Mouse (Mus musculus) heart, postnatal 4 days (tissue): ENCODE data around the gene Cdc42se1. TPM values are rescaled to one million over a fixed set of nuclear protein-coding genes. Genes with fewer than 3 reads are reported as not detected.
"Not testable (repeated sequence)": the region's sequence is repeated elsewhere in the genome, so short reads cannot be mapped to it uniquely, and the experiment has no call there.

Source experiments
- DNase-seq: peaks from one replicate; pipeline ENCODE4 v3.0.0; 2021
- total RNA-seq, 2 experiments: library from RNA; stranded (reverse); gene quantifications; 2 replicates each; pipeline ENCODE4 v1.2.3; 2021

Cdc42se1 gene
- 10 to 100 TPM; 45.2 to 45.9 TPM for total RNA-seq

DNA sequence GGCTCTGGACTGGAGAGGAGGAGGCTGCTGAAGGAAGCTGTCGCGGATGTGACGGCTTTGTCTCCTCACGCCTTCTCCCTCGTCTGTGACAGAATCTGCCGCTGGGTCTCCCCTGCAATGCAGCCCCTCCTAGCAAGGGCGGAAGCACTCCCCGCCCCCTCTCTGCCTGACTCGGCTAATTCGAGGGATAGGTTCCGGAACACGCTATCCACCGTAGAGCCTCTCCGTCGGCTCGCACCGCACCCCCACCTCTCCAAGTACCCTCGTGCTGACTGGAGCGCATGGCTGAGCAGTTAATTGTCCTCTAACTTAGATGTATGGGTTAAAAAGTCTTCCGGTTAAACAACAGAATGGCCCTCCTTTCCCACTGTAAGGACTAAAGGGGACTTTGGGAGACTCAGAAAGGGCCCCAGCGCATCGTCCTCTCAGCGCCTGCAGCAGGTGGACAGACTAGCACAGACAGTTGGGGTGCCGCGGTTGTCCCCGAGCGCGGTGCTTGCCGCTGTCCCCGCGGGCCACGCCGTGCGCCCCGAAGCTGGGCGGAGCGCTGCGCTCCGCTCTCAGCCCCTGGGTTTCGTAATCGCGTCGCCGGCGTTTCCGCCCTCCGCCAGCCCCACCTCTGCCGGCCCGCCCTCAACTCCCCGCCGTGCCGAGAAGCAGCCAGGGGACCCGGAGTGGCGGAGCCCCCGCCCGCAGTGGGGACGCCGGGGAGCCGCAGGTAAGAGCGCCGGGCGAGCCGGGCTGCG lies at the start of gene Cdc42se1:
TSS of gene Cdc42se1 (plus strand) at position 585 of the 746 bp plus-strand sequence.
- peak; percentile 88 for DNase-seq

DNA sequence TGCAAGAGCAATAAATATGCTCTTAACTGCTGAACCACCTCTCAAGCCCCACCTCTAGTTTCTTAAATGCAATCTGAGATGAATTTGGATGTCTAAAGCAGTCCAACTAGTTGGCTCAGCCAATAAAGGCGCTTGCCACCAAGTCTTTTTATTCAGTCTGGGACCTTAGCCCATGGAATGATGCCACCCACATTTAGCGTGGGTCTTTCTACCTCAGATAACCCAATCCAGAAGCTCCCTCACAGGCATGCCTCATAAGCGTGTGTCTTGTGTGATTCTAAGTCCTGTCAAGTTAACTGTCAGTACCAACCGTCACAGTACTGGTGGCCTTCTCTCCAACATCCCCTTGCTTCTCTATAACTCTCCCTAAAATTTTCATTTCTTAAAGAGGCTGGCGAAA lies 49.6 kb upstream of the Cdc42se1 start:
- no peak for DNase-seq

DNA sequence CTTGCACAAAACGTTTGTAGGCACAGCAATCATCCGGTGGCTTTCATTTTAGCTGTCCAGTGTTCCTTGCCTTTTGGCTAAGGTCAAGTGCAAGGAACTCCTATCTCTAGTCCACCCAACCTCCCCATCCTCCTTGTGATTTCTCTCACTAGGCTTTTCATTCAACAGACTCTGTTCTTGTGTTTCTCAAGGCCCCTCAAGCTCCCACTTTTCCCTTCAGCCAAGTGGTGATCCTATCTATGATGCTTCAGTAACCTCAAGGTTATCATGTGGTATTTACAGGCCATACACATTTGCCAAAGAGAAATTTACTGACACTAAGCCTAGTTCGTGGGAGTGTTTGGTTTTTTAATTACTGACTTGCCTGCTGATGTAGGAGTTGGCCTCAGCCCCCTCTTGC lies 48.6 kb upstream of the Cdc42se1 start:
- DNase-seq, result no peak

DNA sequence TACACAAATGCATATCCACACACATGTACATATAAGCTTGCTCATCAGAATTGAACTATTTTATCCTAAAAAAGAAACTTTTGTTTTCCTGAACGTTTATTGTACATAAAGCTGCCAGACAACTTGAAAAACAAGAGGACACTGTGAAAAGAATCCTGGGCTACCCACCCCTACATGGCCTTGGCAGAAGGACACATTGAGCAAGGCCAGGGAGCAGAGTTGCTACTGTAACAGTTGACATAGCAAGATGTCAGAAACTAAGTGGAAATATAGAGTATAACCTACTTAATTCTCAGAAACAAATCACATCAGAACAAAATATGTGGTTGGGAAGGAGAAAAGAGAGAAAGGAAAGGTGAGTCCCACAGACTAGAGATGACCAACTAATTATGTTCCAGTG lies 46.7 kb upstream of the Cdc42se1 start:
- DNase-seq, result no peak

DNA sequence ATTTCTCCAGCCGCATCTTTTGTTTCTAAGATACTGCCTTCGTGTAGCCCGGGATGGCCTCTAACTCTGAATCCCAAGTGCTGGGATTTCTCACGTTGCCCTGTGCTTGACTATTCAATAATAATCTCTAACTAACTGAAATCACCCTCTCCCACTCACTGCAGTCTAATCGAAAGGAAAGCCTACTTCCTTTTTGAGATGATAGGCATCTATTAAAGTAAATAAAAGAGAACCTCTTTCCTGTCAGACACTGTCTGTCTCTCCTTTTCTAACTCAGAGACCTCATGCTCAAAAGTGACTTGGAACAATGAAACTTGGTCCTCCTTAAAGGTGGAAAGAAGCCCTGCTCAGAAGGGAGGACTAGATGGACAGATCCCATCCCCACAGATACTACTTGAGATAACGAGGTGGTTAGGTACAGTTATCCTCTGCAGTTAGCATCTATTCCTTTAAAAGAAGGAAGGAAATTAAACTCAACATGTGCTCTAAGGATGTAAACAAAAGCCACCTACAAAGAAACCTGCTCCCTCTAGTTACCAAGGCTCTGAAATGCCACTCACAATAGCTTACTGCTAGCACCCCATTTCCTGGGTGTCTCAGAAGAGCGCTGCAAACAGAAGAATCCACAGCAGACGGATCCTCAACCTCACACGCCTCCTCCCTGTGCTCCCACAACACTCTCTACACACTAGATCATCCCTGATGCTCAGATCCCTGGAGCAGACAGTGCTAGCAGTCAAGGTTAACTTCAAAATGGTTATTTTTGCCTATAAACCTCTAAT lies 43.5 kb upstream of the Cdc42se1 start:
- no peak for DNase-seq

DNA sequence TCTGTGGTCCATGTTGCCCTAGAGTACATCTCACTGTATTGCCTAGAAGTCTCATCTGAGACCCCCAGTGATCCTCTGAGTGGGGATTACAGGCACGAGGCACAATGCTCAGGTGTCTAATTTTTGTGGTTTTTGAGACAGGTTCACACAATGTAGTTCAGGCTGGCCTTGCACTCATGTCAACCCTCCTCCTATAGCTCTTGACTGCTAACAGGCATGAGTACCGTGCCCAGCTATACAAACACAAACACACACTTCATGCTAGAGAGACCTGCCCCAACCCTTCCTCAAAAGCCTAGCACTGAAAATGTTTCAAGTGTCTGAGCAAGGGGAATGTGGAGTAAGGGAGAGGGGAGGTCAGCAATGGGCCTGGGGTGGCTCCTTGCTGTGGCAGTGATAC lies 42.4 kb upstream of the Cdc42se1 start:
- DNase-seq, result no peak

DNA sequence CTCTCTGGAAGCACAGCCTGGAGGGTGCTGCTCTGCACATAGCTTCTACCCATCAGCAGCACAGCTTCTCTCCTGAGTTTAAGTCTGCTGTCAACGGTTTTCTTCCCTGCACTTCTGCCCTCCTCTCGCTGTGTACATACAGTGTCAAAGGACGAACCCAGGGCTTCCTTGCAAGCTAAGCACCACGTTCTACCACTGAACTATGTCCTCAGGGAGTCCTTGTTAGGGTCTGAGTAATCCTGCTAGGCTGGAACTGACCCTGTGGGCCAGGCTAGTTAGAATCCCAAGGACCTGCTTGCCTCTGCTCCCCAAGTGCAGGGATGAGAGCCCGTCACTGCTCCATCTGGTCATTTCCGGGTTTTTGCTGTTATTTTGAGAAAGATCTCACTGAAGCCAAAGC lies 41.6 kb upstream of the Cdc42se1 start:
- no peak for DNase-seq

DNA sequence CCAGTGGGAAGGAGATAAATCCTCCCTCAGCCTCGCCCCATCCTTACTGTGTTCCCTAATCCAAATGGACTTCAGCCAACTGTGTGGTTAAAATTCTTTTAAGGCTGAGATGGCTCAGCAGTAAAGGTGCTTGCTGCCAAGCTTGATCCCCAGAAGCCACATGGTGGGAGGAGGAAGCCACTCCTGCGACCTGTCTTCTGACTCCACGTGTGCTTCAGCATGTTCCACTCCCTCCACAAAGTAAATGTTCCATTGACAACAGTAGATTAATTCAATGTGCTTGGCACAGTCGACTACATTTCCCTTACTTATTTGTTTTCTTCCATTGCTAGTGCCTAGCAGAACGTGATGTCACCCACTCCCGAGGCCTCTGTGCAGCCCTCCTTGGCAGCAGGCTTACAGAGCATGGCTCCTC lies 33.8 kb upstream of the Cdc42se1 start:
- DNase-seq, result no peak

DNA sequence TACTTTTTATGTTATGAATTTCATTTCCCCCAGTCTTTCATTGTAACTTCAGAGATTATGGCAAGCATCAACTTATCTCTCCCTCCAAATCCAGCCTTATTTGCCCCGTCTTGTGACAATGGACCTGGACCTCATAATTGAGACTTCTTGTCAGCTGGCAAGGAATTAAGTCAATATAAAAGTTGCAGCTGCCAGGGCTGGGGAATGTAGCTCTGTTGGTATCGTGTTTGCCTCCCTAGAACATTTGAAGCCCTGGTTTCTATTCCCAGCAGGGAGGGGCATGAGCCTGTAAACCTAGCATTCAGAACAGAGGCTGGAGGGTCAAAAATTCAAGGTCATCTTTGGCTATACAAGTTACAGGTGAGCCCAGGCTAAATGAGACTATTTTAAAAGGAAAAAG lies 32.8 kb upstream of the Cdc42se1 start:
- DNase-seq, result no peak

DNA sequence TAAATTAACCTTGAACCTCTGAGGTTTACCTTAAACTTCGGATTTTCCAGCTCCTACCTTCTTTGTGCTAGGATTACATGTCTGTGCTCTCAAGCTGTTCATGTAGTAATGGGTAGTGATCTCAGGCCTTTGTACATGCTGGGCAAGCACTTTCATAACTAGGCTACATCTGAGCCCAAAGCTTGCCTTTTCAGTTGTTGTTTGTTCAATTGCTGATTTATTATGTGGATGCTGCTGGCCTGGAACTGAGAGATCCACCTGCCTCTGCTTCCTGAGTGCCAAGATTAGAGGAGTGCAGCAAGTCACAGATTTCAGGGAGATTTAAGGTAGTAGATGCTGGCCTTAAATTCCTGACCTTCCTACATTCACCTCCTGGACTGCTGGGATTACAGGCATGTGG lies 29.4 kb upstream of the Cdc42se1 start:
- DNase-seq, result no peak

DNA sequence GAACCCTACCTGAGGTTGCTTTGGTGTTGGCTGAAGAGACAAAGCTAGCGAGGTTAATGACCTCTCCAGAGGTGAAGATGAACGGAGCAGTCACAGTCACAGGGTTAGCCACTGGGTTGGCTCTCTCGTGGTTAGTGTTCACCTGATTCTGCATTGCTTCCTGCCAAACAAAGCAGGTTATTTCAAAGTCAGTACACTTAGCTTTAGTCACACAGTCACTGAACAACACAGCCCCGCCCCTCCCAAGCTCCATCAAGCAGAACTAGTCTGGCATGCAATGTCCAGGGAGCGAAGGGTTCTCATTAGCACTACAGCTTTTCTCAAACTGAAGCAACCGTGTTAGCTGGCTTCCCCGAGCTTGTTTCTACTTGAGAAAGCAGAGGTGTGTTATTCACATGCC lies 28.4 kb upstream of the Cdc42se1 start:
- no peak for DNase-seq

DNA sequence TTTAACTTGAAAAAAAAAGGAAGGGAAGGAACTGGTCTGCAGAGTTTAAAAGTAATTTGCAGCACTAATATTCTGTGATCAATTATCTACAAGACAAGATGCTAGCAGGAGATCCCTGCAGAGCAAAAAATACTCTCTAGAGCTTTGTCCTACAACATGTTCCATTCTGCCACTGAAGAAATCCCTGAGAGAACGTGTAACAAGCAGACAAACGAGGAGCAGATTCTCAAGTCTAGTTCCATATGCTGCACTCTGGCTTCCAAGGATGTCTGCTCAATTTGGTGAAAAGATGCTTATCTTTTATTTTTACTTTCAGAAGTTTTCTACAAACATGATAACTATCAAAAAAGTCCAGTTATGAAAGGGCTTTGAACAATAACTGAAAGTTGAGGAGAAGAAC lies 28.0 kb upstream of the Cdc42se1 start:
- no peak for DNase-seq

DNA sequence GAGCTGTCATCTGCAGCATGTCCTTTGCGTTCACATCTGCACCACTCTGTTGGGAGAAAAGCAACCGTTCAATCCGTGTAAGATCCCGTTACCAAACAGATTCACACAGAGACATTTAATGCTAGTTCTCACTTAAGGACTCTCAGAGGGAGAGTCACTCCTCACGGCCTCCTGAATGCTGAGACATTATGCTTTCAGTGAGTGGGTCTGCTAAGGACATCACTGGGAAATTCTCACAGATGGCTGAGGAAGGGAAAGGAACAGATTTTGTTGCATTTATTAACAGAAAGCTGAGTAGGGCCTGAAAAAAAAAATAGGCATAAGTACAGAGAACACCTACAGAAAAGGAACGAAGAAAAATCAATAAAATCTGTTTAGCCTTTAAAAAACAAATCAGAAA lies 24.7 kb upstream of the Cdc42se1 start:
- no peak for DNase-seq

DNA sequence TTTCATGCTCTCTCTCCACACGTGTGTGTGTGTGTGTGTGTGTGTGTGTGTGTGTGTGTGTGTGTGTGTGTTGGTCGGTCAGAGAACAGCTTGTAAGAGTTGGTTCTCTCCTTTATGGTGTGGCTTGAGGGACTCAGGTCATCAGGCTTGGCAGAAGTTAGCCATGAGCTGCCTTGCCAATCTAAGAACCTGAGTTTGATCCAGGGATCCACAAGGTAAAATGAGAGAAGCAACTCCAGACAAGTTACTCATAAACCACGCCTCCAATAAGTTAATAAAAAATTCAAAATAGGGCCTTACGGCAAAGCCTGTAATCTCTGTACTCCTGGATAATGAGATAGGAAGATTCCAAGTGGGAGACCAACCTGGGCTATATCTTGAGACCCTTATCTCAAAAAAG lies 20.2 kb upstream of the Cdc42se1 start:
- no peak for DNase-seq

DNA sequence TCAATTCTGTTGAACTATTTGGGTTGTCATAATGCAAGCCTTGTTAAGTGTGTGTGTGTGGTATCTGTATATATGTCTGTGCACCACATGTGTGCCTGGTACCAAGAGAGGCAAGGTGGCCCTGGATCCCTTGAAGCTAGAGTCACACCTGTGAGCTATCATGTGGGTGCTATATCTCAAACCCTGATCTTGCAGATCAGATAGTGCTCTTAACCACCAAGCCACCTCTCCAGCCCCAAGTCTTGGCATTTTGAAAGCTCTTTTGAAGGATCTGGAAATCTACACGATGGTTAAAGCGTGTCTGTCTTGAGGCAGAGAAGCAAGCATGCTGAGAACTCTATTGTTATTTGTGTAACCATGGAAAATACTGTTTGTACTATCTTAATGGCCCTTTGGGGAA lies 17.9 kb upstream of the Cdc42se1 start:
- DNase-seq, result no peak

DNA sequence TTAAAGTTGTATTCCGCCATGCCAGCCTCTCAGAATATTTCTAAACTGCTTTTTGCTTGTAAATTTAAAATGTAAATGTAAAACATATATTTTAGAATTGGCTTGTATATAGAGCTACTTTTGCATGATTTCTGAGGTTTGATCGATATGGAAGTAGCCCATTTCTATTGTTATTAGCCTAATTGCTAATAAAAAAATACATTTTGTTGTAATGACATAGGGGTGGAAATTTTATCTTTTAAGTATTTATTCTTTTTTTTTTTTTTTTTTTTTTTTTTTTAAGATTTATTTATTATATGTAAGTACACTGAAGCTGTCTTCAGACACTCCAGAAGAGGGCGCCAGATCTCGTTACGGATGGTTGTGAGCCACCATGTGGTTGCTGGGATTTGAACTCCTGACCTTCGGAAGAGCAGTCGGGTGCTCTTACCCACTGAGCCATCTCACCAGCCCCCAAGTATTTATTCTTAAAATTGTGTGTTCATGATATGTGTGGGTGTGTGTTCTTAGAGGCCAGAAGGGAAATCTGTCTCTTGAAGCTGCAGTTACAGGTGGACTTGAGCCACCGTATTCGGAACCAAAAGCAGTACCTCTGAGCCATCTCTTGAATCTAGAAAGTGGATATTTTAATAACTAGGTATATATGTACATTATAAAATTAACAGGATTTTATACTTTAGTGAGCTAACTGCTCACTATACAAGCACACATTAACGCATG lies 15.5 kb upstream of the Cdc42se1 start:
- DNase-seq, result not testable (repeated sequence)

DNA sequence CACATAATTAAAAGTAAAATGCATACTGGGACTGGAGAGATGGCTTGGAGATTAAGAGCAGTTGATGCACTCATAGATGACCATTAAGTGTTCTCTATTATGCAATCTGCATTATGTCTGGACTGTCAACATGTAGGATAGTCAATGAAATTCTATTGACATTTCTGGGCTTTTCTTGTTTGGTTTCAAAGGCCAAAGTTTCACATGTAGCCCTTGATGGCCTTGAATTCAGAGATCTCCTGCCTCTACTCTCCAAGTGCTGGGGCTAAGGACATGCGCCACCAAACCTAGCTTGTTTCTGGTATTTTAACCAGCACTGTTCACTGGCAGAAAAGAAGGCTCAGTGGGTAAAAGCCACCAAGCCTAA lies 14.9 kb upstream of the Cdc42se1 start:
- no peak for DNase-seq

DNA sequence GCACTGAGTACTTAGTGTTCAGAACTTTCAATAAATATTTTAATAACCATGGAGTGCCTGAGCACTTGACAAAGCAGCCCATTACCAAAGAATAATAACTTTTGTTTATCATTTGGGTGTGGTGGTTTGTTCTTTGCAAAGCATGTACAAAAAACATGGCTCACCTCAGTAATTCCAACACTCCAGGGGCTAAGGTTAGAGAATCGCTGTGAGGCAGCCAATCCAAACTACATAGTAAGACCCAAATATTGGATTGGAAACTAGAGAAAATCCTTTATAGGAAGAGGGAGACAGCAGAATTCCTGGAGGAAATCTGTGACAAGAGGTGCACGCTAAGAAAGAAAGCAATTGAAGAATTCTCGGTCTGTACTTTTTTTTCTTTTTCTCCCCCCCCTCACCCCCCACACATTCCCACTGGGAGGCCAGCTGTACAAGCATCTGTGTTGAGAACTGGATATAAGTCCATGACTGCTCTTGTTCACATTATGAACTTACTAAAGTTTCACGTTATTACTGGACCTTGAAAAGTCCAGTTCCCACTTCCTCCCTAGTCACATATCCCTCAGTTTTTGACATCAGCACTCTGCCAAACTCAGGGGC lies 11.8 kb upstream of the Cdc42se1 start:
- no peak for DNase-seq

DNA sequence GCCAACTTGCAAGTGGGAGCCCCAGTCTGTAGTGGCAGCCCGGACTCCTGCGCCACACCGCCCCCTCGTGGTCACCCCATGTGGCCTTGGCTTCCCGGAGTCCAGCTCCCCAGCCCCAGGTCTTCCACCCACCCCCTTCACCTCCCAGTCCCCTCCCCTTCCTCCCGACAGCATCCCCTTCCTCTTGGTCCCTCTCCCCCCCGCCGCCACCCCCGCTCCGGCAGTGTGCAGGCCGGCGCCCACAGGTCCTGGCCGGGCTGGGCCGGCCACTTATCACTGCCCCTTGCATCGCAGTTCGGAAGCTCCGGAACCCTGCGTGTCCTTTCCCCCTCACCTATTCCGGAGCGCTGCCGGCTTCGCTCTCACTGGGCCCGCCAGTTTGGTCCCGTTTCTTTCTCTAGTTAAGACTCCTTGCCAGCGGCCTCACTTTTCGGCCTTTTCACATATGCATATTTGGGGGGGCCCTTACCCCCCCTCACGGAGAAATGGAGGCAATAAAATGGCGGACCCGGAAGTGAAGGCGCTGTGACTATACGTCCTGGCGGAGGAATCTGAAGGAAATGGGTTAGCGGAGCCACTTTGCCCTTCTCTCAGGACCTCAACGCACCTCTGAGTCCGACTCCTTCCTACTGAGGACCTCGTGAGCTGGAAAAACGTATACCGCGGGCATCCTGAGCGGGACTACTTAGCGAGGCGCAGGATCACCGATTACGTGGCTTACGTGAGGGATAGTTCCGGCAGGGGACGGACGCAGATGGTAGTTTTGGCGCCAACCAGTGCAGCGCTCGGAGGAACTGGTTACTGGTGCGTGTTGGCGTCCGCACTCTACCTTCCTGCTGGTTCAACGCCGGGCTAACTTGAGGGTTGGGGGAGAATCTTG lies 11.0 kb upstream of the Cdc42se1 start, which contains the start of gene Gabpb2:
TSS of gene Gabpb2 (minus strand) at position 662 of the 880 bp plus-strand sequence.
- peak; percentile 99 for DNase-seq

DNA sequence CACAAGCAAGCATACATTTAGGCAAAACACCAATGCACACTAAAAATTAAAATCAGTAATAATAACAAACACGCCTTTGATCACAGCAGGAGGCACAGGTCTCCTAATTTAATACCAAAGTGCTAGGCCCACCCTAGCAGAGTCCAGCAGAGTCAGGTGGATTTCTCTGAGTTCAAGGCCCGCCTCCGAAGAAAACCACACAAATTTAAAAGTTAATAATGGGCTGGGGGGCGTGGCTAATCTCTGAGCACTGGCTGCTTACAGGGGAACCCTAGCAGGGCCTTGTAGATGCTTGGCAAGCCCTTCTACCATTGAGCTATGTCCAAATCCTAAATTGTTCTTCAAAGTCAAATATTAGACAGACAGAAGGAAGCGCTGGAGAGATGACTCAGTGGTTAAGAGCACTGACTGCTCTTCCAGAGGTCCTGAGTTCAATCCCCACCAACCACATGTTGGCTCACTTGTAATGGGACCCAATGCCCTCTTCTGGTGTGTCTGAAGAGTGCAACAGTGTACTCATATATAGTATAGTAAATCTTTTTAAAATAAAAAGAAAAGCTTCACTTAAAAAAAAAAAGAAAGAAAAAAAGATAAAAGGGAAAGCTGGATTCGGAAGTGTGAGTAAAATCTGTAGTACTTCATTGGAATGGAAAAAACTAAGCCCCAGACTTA lies 9.9 kb upstream of the Cdc42se1 start:
- no peak for DNase-seq

DNA sequence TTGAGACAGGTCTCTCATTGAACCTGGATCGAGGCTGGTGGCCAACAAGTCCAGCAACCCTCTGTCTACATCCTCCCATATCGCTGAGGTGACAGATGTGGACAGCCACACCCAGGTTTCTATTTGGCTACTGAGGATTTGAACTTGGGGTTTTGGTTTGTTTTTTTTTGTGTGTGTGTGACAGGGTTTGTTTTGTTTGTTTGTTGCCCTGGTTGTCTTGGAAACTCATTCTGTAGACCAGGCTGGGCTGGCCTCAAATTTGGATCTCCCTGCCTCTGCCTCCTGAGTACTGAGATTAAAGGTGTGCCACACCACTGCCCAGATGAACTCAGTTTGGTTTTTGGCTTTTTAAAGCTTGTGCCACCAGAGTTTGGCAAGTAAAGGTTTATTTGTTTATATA lies 5.5 kb upstream of the Cdc42se1 start:
- no peak for DNase-seq
